ENCODE assay signal across 8 mouse cellular contexts in genomic region chr19:41264331-41264799, GRCm38 (mm10). TPM values are rescaled to one million over a fixed set of nuclear protein-coding genes. Genes with fewer than 3 reads are reported as not detected.
DNase-seq lines count a peak whose midpoint lies in the region; ATAC-seq lines count a peak whose summit lies in the region.

No protein-coding gene starts in this region.

- ATAC-seq in kidney, embryonic 16.5 days (ENCODE audit: low FRiP score, low TSS enrichment) = no peak
- ATAC-seq in forebrain, embryonic 12.5 days (ENCODE audit: low FRiP score) = peak; percentile 13; the same call in 1 of the 2 replicates
- peak; percentile 2; the same call in 1 of the 2 replicates for ATAC-seq in liver, embryonic 12.5 days
- ATAC-seq in stomach, embryonic 16.5 days (ENCODE audit: insufficient read depth, low FRiP score) = no peak

- H3K27ac ChIP-seq in kidney, embryonic 16.5 days (ENCODE audit: low read length) = peak overlapping the region; percentile 99
- H3K27ac ChIP-seq in forebrain, embryonic 12.5 days = peak overlapping the region; percentile 97
- H3K27ac ChIP-seq in liver, embryonic 12.5 days = peak overlapping the region; percentile 97
- peak overlapping the region; percentile 99 for H3K27ac ChIP-seq in stomach, embryonic 16.5 days (ENCODE audit: low read length)

- no peaks in the 10 kb centered on the region for H3K27me3 ChIP-seq in kidney, embryonic 16.5 days (ENCODE audit: insufficient read depth, low read length)
- no peaks in the 10 kb centered on the region for H3K27me3 ChIP-seq in forebrain, embryonic 12.5 days
- H3K27me3 ChIP-seq in liver, embryonic 12.5 days (replicated peaks) = no peaks in the 10 kb centered on the region
- no peaks in the 10 kb centered on the region for H3K27me3 ChIP-seq in stomach, embryonic 16.5 days (ENCODE audit: control insufficient read depth, insufficient read depth, low read length)

- H3K4me2 ChIP-seq in kidney, embryonic 16.5 days (replicated peaks; ENCODE audit: low read depth, low read length) = peak overlapping the region; percentile 73
- peak overlapping the region; percentile 79 for H3K4me2 ChIP-seq in forebrain, embryonic 12.5 days
- H3K4me2 ChIP-seq in liver, embryonic 12.5 days = peak overlapping the region; percentile 85
- peak overlapping the region; percentile 55 for H3K4me2 ChIP-seq in stomach, embryonic 16.5 days (ENCODE audit: low read depth, low read length)

- no peaks in the 10 kb centered on the region for H3K36me3 ChIP-seq in kidney, embryonic 16.5 days (ENCODE audit: insufficient read depth, low read length)
- no peaks in the 10 kb centered on the region for H3K36me3 ChIP-seq in forebrain, embryonic 12.5 days (replicated peaks)
- H3K36me3 ChIP-seq in liver, embryonic 12.5 days = peaks cover 4% of the 10 kb centered on the region; the same call in 1 of the 2 replicates
- H3K36me3 ChIP-seq in stomach, embryonic 16.5 days (ENCODE audit: control insufficient read depth, insufficient read depth, low read length) = no peaks in the 10 kb centered on the region

- peaks cover 34% of the 10 kb centered on the region for H3K4me1 ChIP-seq in kidney, embryonic 16.5 days (ENCODE audit: insufficient read depth, low read length)
- peaks cover 31% of the 10 kb centered on the region for H3K4me1 ChIP-seq in forebrain, embryonic 12.5 days
- peaks cover 42% of the 10 kb centered on the region for H3K4me1 ChIP-seq in liver, embryonic 12.5 days
- peaks cover 21% of the 10 kb centered on the region for H3K4me1 ChIP-seq in stomach, embryonic 16.5 days (ENCODE audit: control insufficient read depth, insufficient read depth, low read length)

- 28% methylated on average over 13 of the region's 13 CpGs for WGBS in kidney, embryonic 16.5 days
- WGBS in forebrain, embryonic 12.5 days = 35% methylated on average over 13 of the region's 13 CpGs
- 20% methylated on average over 13 of the region's 13 CpGs for WGBS in liver, embryonic 12.5 days (ENCODE audit: insufficient replicate concordance)
- 31% methylated on average over 13 of the region's 13 CpGs for WGBS in stomach, embryonic 16.5 days

- H3K4me3 ChIP-seq in kidney, embryonic 16.5 days (ENCODE audit: low read length) = peak overlapping the region; percentile 94
- H3K4me3 ChIP-seq in forebrain, embryonic 12.5 days (replicated peaks) = peak overlapping the region; percentile 98
- peak overlapping the region; percentile 99 for H3K4me3 ChIP-seq in liver, embryonic 12.5 days
- peak overlapping the region; percentile 93 for H3K4me3 ChIP-seq in stomach, embryonic 16.5 days (replicated peaks; ENCODE audit: low read length)

- peak overlapping the region; percentile 98 for H3K9ac ChIP-seq in kidney, embryonic 16.5 days (replicated peaks; ENCODE audit: low read length)
- H3K9ac ChIP-seq in forebrain, embryonic 12.5 days = peak overlapping the region; percentile 97
- peak overlapping the region; percentile 96 for H3K9ac ChIP-seq in liver, embryonic 12.5 days
- H3K9ac ChIP-seq in stomach, embryonic 16.5 days (ENCODE audit: low read length) = peak overlapping the region; percentile 99

- no peaks in the 10 kb centered on the region for H3K9me3 ChIP-seq in kidney, embryonic 16.5 days (ENCODE audit: low read length)
- no peaks in the 10 kb centered on the region for H3K9me3 ChIP-seq in forebrain, embryonic 12.5 days
- no peaks in the 10 kb centered on the region for H3K9me3 ChIP-seq in liver, embryonic 12.5 days (replicated peaks)
- no peaks in the 10 kb centered on the region for H3K9me3 ChIP-seq in stomach, embryonic 16.5 days (replicated peaks; ENCODE audit: control insufficient read depth, low read length)

- no peak for DNase-seq in kidney, postnatal 25 days
- peak; percentile 58 for DNase-seq in T-cell, adult 2 months (ENCODE audit: low spot score)
- DNase-seq in spleen, postnatal 14 days (ENCODE audit: low spot score in 2 of 2) = no peak
- no peak for DNase-seq in adrenal gland, postnatal 4 days (ENCODE audit: low spot score in 2 of 2)

RNA-seq across cellular contexts. Expression of gene Tm9sf3, which starts 0.6 kb away (rescaled TPM):
- polyA plus RNA-seq in kidney, embryonic 16.5 days (2015; fragmentation: Nextera tagmentation; extraction: Ambion mirVana) = 138 and 146 TPM in 2 replicates
- polyA plus RNA-seq in forebrain, embryonic 12.5 days (2016; fragmentation: Nextera tagmentation; extraction: Ambion mirVana) = 107 and 119 TPM in 2 replicates
- polyA plus RNA-seq in liver, embryonic 12.5 days (2016; fragmentation: Nextera tagmentation; extraction: Ambion mirVana) = 93.0 and 98.7 TPM in 2 replicates
- polyA plus RNA-seq in stomach, embryonic 16.5 days (2015; fragmentation: Nextera tagmentation; extraction: Ambion mirVana) = 136 and 151 TPM in 2 replicates
- total RNA-seq in adrenal gland, postnatal 4 days (2021) = 100 to 1,000 TPM; 163 to 170 TPM

RNA-seq across cellular contexts. Expression of gene Tll2, which starts 57.7 kb away (rescaled TPM):
- polyA plus RNA-seq in kidney, embryonic 16.5 days (2015; fragmentation: Nextera tagmentation; extraction: Ambion mirVana) = 0.06 TPM in 1 of 2 replicates, not detected in the other
- 0.83 and 0.86 TPM in 2 replicates for polyA plus RNA-seq in forebrain, embryonic 12.5 days (2016; fragmentation: Nextera tagmentation; extraction: Ambion mirVana)
- not detected in 2 replicates for polyA plus RNA-seq in liver, embryonic 12.5 days (2016; fragmentation: Nextera tagmentation; extraction: Ambion mirVana)
- polyA plus RNA-seq in stomach, embryonic 16.5 days (2015; fragmentation: Nextera tagmentation; extraction: Ambion mirVana) = 0.21 and 0.29 TPM in 2 replicates
- total RNA-seq in adrenal gland, postnatal 4 days (2021) = under 1 TPM; 0.11 to 0.53 TPM

Comparison
In these comparisons a context has a peak if more than half of its experiments do, and no peak if none do; other contexts are left out.
1. ATAC-seq: peak in forebrain, embryonic 12.5 days (single experiment) and liver, embryonic 12.5 days (single experiment); none in kidney, embryonic 16.5 days (single experiment) and stomach, embryonic 16.5 days (single experiment).
2. Peak in every context shown above with its lines, with median percentiles within 50 percentile points of each other: H3K27ac ChIP-seq, H3K4me2 ChIP-seq, H3K4me3 ChIP-seq and H3K9ac ChIP-seq.